Mouse (Mus musculus) gonadal fat pad, adult 2 months (tissue): ENCODE measurements around the gene H2al3. TPM values are rescaled to one million over a fixed set of nuclear protein-coding genes. Genes with fewer than 3 reads are reported as not detected.

Experiments
- DNase-seq: peaks from one replicate; pipeline ENCODE4 v3.0.0-alpha.2; 2012; ENCODE audit warnings: low read depth
- polyA plus RNA-seq: library from polyadenylated mRNA; depleted of rRNA; stranded (reverse); fragments of >200 nt; gene quantifications from 2 replicates; pipeline ENCODE4 v1.2.3, GENCODE M21; 2012; rRNA removed

H2al3 gene
- 0.34 and 0.39 TPM in 2 replicates for polyA plus RNA-seq

DNA sequence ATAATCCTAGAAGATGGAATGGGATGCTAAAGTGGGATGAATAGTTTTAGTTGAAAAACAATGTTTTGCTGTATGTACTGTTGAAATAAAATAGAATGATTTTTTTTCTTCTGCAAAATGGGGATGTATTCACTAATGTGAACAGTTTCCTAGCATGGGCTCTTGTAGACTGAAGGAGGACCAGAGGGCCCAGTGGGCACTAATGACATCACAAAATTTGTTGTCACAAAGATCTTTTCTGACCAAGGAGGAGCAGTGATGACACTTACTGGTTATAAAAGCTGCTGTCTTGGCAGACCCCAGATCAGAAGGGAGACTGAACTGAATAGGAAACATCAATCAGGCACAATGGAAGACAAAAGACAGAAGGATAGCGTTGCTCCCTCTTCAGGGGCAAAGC lies at the start of gene H2al3:
TSS of gene H2al3 (plus strand) at position 301 of the 400 bp plus-strand sequence.
- no peak for DNase-seq

DNA sequence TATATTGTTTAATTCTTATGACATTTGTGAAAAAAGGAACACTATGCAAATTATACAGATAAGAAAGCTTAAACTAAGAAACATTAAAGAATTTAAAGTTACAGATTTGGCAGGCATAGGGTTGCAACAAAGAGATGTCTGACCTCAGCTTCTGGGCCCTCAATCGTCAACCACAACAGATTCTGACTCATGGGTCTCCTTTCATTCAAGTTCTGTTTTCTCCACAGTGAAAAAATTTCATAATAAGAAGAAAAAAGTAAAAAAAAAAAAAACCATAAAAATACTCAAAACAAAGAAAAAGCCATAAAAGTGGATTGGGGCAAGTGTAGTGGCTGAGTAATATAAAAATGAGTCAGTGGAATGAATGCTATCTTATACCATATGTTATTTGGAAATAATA lies 39.4 kb upstream of the H2al3 start:
- no peak for DNase-seq

DNA sequence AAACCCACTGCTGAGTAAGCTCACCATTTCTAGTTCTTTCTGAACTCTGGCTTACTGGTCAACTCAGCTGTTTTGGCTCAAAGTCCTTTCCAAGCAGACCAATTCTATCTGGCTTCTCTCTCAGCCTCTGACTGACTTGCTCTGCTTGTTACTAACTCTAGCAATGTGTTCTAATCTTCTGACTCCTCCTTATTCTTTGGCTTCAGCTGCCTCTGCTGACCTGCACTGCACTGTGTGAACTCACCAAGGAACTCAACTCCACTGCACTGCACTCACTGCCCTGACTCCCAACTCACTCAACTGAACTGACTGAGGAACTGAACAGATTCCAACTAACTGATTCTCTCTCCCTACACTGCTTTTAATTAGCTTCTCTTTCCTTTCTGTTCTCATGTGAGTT lies 37.0 kb upstream of the H2al3 start:
- DNase-seq, result no peak

DNA sequence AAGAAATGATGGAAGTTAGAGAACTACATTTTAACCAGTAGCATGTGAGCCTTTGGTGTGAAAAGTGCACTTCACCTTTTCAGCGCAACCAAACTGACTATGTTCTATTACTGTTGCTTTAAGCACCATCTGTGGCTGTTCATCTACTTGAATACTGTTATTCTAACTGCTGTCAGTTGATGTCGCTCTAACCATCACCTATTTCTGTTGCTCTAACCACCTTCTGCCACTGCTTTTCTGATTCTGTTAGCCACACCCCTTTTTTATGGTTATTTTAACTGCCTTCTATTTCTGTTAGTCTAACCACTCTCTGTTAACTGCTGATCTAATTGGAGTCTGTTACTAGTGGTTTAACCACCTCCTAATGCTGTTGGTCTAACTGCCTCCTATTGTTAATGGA lies 14.7 kb upstream of the H2al3 start:
- DNase-seq, result no peak

DNA sequence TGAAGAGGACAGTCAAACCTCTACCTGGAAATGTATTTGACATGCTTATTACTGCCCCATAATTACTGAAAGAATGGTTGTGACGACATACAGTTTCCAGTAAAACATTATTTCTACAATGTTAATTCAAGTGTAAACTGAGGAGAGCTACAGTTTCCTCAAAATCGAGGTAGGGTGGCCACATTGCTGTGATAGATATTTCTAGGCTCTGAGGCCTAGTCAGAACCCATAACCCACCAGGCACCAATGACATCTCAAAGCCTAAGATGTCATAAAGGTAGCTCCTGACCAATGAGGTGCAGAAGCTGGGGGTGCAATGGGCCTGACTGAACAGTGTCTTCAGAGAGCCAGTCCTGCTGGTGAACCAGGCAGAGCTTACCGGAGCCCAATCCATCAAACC lies 2.9 kb upstream of the H2al3 start, which contains the start of gene Hypm:
TSS of gene Hypm (plus strand) at position 301 of the 400 bp plus-strand sequence.
- DNase-seq, result no peak

DNA sequence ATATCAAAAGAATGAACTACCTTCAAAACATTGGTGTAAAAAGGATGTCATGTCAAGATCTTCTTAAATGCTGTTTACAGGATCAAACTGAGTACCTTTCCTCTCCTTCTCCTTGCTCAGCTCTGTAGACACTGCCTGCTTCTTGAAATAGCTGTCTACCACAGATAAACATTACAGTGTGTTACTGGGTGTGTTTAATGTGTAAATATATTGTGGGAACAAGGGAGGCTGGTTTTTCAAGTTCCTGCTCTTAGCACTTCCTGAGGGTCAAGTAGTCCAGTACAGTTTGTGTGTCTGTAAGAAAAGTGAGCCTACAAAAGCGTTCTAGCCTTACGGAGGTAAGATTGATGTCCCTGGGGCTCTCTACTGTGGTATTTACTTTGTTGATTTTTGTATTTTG lies 12.4 kb downstream of the H2al3 start:
- DNase-seq, result no peak

DNA sequence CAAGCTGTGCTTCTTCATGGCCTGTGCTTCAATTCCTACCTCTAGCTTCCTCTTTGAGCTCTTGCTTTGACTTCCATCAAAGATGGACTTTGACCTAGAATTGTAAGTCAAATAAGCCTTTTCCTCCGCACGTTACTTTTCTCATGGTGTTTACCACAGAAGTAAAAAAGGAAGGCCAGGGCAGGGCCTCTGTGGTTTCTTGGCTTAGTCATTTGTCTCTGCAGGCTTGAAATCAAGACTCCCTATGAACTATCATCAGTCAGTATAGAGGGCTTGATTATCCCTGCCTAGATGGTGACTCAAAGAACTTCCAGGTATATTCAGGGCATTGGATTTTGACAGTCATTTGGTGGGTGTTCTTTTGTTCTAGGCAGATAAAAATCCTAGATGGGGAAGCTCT lies 26.0 kb downstream of the H2al3 start:
- DNase-seq, result no peak

DNA sequence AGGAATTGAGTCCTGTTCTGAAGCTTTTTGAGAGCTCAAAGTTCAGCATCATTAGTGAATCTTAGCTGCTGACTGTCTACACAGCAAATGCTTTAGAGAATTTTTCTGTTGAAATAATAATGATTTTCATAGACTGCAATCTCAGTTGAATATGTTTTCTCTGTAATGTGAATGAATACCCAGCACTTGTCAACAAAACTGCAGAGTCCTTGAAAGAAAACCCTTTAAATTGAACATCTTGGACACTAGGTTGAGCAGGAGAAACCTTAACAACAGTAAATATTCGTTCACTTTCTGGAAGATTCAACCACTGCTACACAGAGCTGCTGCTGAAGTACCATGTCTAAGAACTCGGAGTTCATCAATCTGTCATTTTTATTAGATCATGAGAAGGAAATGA lies 35.8 kb downstream of the H2al3 start, which contains the start of gene Sytl5:
TSS of gene Sytl5 (plus strand) at position 301 of the 400 bp plus-strand sequence.
- no peak for DNase-seq

Other genes with a start within 250 kb of the H2al3 start
- 41.3 and 68.4 TPM in 2 replicates for gene Dynlt3, start 186.7 kb upstream of the H2al3 start, polyA plus RNA-seq
- gene Hypm, start 2.8 kb upstream of the H2al3 start, polyA plus RNA-seq, result 0.86 and 2.2 TPM in 2 replicates
- gene Sytl5, start 35.9 kb downstream of the H2al3 start, polyA plus RNA-seq, result 0.26 and 0.41 TPM in 2 replicates